ENCODE assay signal across 20 mouse cellular contexts in genomic region chr5:123272927-123273326, GRCm38 (mm10). TPM values are rescaled to one million over a fixed set of nuclear protein-coding genes. Genes with fewer than 3 reads are reported as not detected.
"Had no signal": no experiment of that assay in that cellular context is flagged by ENCODE, and none has a peak within 500 bp of the region (broad histone marks: within the 10 kb centered on the region; RNA-seq: fewer than 3 reads in every experiment).

No protein-coding gene starts in this region.

- H3K9me3 ChIP-seq: limb, embryonic 15.5 days; neural tube, embryonic 13.5 days; stomach, embryonic 15.5 days had no signal

- ATAC-seq: intestine, postnatal 0 days; liver, postnatal 0 days; lung, postnatal 0 days had no signal

- H3K4me3 ChIP-seq: kidney, embryonic 15.5 days; limb, embryonic 12.5 days; limb, embryonic 15.5 days; myocyte; neural tube, embryonic 13.5 days; stomach, embryonic 15.5 days had no signal

- H3K4me1 ChIP-seq: stomach, embryonic 15.5 days had no signal

- DNase-seq: kidney, adult 2 months; kidney, postnatal 10 days; kidney, postnatal 36 days; left cerebral cortex, postnatal 4 days; liver, postnatal 0 days; lung, embryonic 14.5 days; retina, postnatal 1 day; thymus, postnatal 25 days had no signal

- H3K9ac ChIP-seq: kidney, embryonic 15.5 days; limb, embryonic 12.5 days; limb, embryonic 15.5 days; liver, embryonic 14.5 days; liver, postnatal 0 days; lung, embryonic 14.5 days; neural tube, embryonic 13.5 days; stomach, embryonic 15.5 days had no signal

- H3K4me2 ChIP-seq: kidney, embryonic 15.5 days; limb, embryonic 12.5 days; limb, embryonic 15.5 days; liver, embryonic 11.5 days; lung, embryonic 14.5 days; neural tube, embryonic 13.5 days; stomach, embryonic 15.5 days had no signal

- H3K27me3 ChIP-seq: kidney, embryonic 15.5 days; limb, embryonic 12.5 days; limb, embryonic 15.5 days; neural tube, embryonic 13.5 days; stomach, embryonic 15.5 days had no signal

- H3K36me3 ChIP-seq: kidney, embryonic 15.5 days; limb, embryonic 12.5 days; limb, embryonic 15.5 days; neural tube, embryonic 13.5 days; stomach, embryonic 15.5 days had no signal

- H3K27ac ChIP-seq: kidney, embryonic 15.5 days; limb, embryonic 12.5 days; limb, embryonic 15.5 days; liver, embryonic 14.5 days; macrophage; neural tube, embryonic 13.5 days; stomach, embryonic 15.5 days had no signal

RNA-seq across cellular contexts. Expression of gene Wdr66, which starts 21.0 kb away (rescaled TPM):
- total RNA-seq: monocyte, adult 5-6 weeks had no signal
